Mouse (Mus musculus): ENCODE data around the gene Hspbap1. TPM values are rescaled to one million over a fixed set of nuclear protein-coding genes. Genes with fewer than 3 reads are reported as not detected.

Gene Hspbap1
- polyA plus RNA-seq, 1 experiment = 6.3 TPM

DNA sequence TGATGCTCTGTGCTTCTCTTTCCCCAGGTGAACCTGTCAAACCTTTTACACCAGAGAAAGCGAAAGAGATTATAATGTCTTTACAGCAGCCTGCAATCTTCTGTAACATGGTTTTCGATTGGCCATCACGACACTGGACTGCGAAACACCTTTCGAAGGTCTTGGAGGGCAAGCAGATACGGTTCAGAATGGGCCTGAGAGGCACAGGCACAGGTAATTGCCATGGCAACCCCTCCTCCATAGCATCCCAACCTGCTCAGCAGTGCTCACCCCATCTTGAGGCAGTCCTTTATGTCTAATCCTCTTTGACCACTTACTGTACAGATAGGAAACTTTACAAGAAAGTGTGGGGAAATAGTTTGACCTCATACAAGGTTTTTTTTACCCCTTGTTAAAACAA, 17.0 kb downstream of the Hspbap1 start:
- no peak for TF ChIP-seq POLR2A (IDR thresholded peaks at IDR 0.05; ENCODE audit: low read depth, low read length)
- no peak for TF ChIP-seq CTCF (IDR thresholded peaks at IDR 0.05; ENCODE audit: extremely low read depth, insufficient read depth, insufficient read length, insufficient replicate concordance)
- H3K4me1 ChIP-seq (ENCODE audit: control insufficient read depth, insufficient read depth, insufficient read length) = peaks cover 8% of the 10 kb centered on the region; the same call in 1 of the 2 replicates
- no peak for DNase-seq (ENCODE audit: low read depth in 1 of 2, low spot score in 2 of 2)
- H3K27me3 ChIP-seq (ENCODE audit: control insufficient read depth, insufficient read depth, low read length) = no peaks in the 10 kb centered on the region
- H3K27ac ChIP-seq (ENCODE audit: insufficient read depth, low read length) = no peak overlapping the region
- no peak overlapping the region for H3K4me3 ChIP-seq (ENCODE audit: extremely low read depth, insufficient read depth, insufficient read length)
- WGBS = 95% methylated on average over 6 of the region's 6 CpGs
- peaks cover 6% of the 10 kb centered on the region; the same call in 1 of the 2 replicates for H3K36me3 ChIP-seq (ENCODE audit: control insufficient read depth, insufficient read depth, low read length)

DNA sequence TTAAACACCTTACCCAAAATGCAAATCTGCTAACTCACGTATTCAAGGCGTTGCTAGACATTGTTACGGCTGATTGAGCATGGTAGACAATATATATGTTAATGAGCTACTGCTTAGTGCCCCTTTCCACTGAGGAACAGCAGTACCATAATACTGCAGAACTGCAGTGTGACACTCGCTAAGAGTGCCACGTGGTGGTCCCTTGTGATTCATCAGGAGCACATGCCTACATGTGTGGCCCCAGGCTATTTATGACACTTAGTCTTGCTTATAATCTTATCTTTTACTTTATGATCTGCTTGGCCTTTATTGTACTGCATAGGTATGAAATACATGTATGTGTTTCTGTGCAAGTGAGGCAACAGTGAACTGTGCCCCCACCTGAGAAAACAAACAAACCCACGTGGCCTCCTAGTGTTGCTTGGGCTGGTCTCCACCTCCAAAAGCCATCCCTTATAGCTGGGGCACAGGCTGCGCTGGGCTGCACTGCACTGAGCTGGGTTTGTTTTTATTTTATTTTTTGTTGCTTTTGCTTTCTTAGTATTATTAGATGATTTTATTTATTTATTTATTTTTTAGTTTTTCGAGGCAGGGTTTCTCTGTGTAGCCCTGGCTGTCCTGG, 17.5 kb downstream of the Hspbap1 start:
- H3K4me1 ChIP-seq (ENCODE audit: control insufficient read depth, insufficient read depth, insufficient read length) = peaks cover 8% of the 10 kb centered on the region; the same call in 1 of the 2 replicates
- TF ChIP-seq POLR2A (IDR thresholded peaks at IDR 0.05; ENCODE audit: low read depth, low read length) (no peak), CTCF (IDR thresholded peaks at IDR 0.05; ENCODE audit: extremely low read depth, insufficient read depth, insufficient read length, insufficient replicate concordance) (no peak)
- WGBS = 89% methylated on average over 8 of the region's 8 CpGs
- DNase-seq (ENCODE audit: low read depth in 1 of 2, low spot score in 2 of 2) = no peak
- peaks cover 6% of the 10 kb centered on the region; the same call in 1 of the 2 replicates for H3K36me3 ChIP-seq (ENCODE audit: control insufficient read depth, insufficient read depth, low read length)
- no peak overlapping the region for H3K27ac ChIP-seq (ENCODE audit: insufficient read depth, low read length)
- no peaks in the 10 kb centered on the region for H3K27me3 ChIP-seq (ENCODE audit: control insufficient read depth, insufficient read depth, low read length)
- H3K4me3 ChIP-seq (ENCODE audit: extremely low read depth, insufficient read depth, insufficient read length) = no peak overlapping the region

DNA sequence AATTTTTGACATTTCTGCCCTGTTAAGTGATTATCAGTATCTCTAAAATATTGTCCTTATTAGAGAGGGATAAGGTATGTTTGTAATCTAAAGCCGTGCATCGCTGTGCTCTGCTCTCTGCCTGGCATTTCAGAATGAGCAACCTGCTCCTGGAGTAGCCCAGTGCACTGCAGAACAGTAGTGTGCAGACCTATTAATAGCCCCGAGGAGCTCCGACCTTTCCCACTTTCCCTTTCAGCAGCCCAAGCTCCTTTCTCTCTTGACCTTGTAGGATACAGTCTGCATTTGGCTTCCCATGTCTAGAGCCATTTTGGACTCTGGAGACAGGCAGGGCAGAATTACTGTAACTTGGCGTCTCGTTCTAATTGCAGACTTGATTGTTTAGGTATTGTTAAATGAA, 18.2 kb downstream of the Hspbap1 start:
- 94% methylated on average over 6 of the region's 6 CpGs for WGBS

DNA sequence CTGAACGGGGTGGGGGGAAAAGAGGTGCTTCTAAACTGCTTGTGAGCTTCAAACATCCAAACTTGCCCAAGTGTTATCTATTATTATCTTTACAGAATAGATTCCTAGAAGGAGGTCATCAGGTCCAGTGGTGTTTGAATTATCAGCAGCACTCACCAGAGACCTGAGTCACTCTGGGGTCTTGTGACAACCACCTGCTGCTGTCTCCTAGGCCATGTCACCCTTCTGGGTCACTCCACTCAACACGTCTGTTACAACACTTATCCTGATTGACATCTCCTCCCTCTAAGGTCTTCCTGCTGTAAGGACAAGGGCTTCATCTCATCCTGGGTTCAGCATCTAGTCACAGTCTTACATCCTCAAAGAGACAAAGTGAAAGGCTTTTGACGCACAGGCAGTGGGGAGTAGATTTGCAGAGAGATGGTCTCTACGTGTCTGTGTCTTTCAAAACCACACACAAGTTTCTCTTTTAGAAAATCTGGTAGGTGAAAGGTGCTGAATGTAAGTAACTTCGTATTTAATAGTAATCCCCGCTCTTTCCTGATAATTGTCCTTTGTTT, 21.9 kb downstream of the Hspbap1 start:
- no peak for DNase-seq (ENCODE audit: low read depth in 1 of 2, low spot score in 2 of 2)
- no peak overlapping the region for H3K4me3 ChIP-seq (ENCODE audit: extremely low read depth, insufficient read depth, insufficient read length)
- H3K4me1 ChIP-seq (ENCODE audit: control insufficient read depth, insufficient read depth, insufficient read length) = no peaks in the 10 kb centered on the region; the same call in 1 of the 2 replicates
- no peaks in the 10 kb centered on the region for H3K27me3 ChIP-seq (ENCODE audit: control insufficient read depth, insufficient read depth, low read length)
- no peak overlapping the region for H3K27ac ChIP-seq (ENCODE audit: insufficient read depth, low read length)
- H3K36me3 ChIP-seq (ENCODE audit: control insufficient read depth, insufficient read depth, low read length) = peaks cover 6% of the 10 kb centered on the region; the same call in 1 of the 2 replicates
- whole genome bisulfite sequencing = 80% methylated on average over 6 of the region's 6 CpGs
- TF ChIP-seq CTCF (IDR thresholded peaks at IDR 0.05; ENCODE audit: extremely low read depth, insufficient read depth, insufficient read length, insufficient replicate concordance) (no peak), POLR2A (IDR thresholded peaks at IDR 0.05; ENCODE audit: low read depth, low read length) (no peak)

More for the DNA sequence above, 18.2 kb downstream of the Hspbap1 start:
- Histone ChIP-seq H3K36me3 (ENCODE audit: control insufficient read depth, insufficient read depth, low read length) (peaks cover 6% of the 10 kb centered on the region; the same call in 1 of the 2 replicates), H3K4me1 (ENCODE audit: control insufficient read depth, insufficient read depth, insufficient read length) (peaks cover 4% of the 10 kb centered on the region; the same call in 1 of the 2 replicates), H3K27me3 (ENCODE audit: control insufficient read depth, insufficient read depth, low read length) (no peaks in the 10 kb centered on the region), H3K27ac (ENCODE audit: insufficient read depth, low read length) (no peak overlapping the region), H3K4me3 (ENCODE audit: extremely low read depth, insufficient read depth, insufficient read length) (no peak overlapping the region)
- no peak for DNase-seq (ENCODE audit: low read depth in 1 of 2, low spot score in 2 of 2)
- TF ChIP-seq POLR2A (IDR thresholded peaks at IDR 0.05; ENCODE audit: low read depth, low read length) (no peak), CTCF (IDR thresholded peaks at IDR 0.05; ENCODE audit: extremely low read depth, insufficient read depth, insufficient read length, insufficient replicate concordance) (no peak)

DNA sequence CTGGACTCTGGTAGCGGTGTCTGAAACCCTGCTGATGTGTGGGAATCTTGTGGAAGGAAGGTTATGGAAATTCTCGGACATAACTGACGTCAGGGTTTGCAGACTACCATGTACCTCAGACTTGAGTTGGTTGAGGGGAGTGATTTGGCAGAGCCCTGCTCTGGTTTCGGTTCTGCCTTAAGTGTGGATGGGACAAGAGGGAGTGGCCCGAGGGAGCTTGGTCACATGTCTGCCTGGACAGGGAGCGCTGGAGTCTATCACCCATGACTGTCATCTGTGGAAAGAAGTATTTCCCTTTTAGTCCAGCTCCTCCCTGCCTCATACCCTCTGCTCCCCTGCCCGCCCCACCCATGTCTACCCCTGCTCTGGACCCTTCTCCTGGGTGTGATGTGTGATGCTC, 32.0 kb downstream of the Hspbap1 start:
- TF ChIP-seq CTCF (IDR thresholded peaks at IDR 0.05; ENCODE audit: extremely low read depth, insufficient read depth, insufficient read length, insufficient replicate concordance) = no peak
- no peak for TF ChIP-seq POLR2A (IDR thresholded peaks at IDR 0.05; ENCODE audit: low read depth, low read length)
- no peak overlapping the region for H3K27ac ChIP-seq (ENCODE audit: insufficient read depth, low read length)
- peaks cover 3% of the 10 kb centered on the region for H3K36me3 ChIP-seq (ENCODE audit: control insufficient read depth, insufficient read depth, low read length)
- no peak for DNase-seq (ENCODE audit: low read depth in 1 of 2, low spot score in 2 of 2)
- H3K4me3 ChIP-seq (ENCODE audit: extremely low read depth, insufficient read depth, insufficient read length) = no peak overlapping the region
- H3K27me3 ChIP-seq (ENCODE audit: control insufficient read depth, insufficient read depth, low read length) = no peaks in the 10 kb centered on the region
- WGBS = 84% methylated on average over 7 of the region's 7 CpGs
- H3K4me1 ChIP-seq (ENCODE audit: control insufficient read depth, insufficient read depth, insufficient read length) = no peaks in the 10 kb centered on the region

DNA sequence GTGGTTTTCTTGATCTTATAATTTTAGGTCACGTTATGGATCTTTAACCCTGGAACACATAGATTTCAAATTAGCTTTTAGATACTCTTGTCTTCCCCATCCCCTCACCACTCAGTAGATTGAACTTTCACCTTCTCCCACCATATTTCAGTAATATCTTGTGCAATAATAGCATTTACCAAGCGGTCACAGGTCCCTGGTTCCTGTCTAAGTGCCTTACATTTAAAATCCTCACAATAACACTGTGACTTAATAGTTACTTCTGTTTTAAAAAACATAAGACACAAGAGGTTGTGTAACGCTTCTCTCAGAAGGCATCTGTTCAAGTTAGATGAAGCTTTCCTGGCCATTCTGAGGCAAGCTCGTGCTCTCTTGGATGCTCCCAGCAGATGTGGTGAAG, 33.5 kb downstream of the Hspbap1 start:
- H3K4me3 ChIP-seq (ENCODE audit: extremely low read depth, insufficient read depth, insufficient read length) = no peak overlapping the region
- no peak for TF ChIP-seq POLR2A (IDR thresholded peaks at IDR 0.05; ENCODE audit: low read depth, low read length)
- TF ChIP-seq CTCF (IDR thresholded peaks at IDR 0.05; ENCODE audit: extremely low read depth, insufficient read depth, insufficient read length, insufficient replicate concordance) = no peak
- no peaks in the 10 kb centered on the region for H3K27me3 ChIP-seq (ENCODE audit: control insufficient read depth, insufficient read depth, low read length)
- no peak for DNase-seq (ENCODE audit: low read depth in 1 of 2, low spot score in 2 of 2)
- no peaks in the 10 kb centered on the region for H3K4me1 ChIP-seq (ENCODE audit: control insufficient read depth, insufficient read depth, insufficient read length)
- 90% methylated on average over 4 of the region's 4 CpGs for WGBS
- no peak overlapping the region for H3K27ac ChIP-seq (ENCODE audit: insufficient read depth, low read length)
- H3K36me3 ChIP-seq (ENCODE audit: control insufficient read depth, insufficient read depth, low read length) = peaks cover 3% of the 10 kb centered on the region

Measured in spleen, adult 2 months (tissue).